Mouse (Mus musculus) adrenal gland, adult 18-20 months (tissue): ENCODE results near the gene Itpkb. TPM values are rescaled to one million over a fixed set of nuclear protein-coding genes. Genes with fewer than 3 reads are reported as not detected.

ENCODE experiments used
- DNase-seq, 2 experiments: peaks; one replicate each; pipeline ENCODE4 v3.0.0; 2021 to 2022; ENCODE audit warnings: low spot score in 2 of 2
- total RNA-seq, 2 experiments: library from RNA; stranded (reverse); gene quantifications; 1 replicate in 1 of 2; 2 replicates in 1 of 2; pipeline ENCODE4 v1.2.3; 2021

Itpkb gene
- total RNA-seq, 2 experiments from 2014 or later = 49.3 to 58.6 TPM

DNA sequence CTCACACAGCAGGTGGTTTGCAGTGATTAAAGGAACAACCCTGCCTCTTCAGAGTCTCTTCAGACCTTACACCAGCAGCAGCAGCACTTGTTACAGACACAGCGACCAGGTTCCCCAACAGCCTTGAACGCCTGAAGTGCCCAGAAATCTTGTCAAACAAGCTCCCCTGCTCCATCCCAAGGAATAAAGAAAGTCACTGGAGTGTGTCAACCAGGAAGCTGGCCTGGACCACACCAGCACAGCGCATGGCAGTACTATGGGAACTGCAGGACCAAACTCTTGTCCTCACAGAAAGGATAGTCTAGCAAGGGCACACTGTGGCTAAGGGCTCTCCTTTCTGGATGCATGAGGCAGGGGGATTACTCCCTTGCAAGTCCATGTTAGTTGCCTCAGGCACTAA is 114.1 kb downstream of the Itpkb start:
- DNase-seq = no peak

DNA sequence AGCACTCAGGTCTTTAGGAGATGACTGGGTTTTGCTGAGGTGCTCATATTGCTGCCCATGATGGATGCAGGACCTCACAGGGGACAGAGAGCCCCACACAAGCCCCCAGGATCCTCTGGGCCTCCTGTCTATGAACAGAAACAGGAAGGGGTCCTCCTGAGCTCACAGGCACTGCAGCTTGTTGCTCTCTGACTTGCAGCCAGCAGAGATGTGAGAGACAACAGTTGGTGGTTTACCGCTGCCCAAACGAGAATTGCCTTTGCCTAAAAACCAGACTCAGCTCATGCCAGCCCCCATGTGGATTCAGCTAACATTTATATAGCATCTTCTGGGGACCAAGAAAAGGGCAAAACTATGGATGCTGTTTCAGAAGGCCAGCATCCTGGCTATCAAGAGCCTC is 119.4 kb downstream of the Itpkb start:
- DNase-seq = no peak

DNA sequence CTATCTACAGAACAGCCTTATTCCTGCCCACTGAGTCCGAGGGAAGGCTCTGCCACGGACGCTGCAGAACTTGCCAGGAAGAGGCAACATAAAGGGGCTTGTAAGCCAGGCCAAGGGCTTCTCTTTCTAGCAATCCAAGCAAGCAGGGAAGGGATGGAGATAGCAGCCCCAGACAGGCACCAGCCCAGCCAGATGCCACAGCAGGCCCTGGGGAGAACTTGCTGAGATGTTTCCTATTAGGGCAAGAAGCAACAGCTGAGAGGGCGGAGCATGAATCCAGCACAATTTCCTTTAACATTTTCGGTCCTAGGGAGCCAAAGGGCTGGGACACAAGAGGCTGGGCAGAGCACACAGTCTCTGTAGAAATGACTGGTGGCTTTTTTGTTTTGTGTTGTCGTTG is 128.0 kb downstream of the Itpkb start:
- no peak for DNase-seq

DNA sequence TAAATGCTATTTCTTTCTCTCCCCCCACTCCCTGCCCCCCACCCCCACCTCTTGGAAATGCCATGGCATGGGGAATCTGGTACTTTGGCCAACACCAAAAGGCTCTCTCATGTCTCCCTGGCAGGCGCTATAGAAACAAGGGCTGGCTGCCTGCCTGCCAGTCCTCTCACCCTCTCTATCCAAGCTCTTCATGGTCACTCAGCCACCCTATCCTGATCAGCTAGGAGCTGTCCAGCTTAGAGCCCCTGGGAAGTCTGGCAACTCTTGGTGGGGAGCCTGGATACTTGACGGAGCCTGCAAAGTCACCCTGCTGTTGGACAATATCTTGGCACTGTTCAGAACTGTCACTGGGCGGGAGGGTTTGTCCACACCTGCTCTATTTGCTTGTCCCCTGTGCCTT is 128.4 kb downstream of the Itpkb start:
- DNase-seq = no peak

DNA sequence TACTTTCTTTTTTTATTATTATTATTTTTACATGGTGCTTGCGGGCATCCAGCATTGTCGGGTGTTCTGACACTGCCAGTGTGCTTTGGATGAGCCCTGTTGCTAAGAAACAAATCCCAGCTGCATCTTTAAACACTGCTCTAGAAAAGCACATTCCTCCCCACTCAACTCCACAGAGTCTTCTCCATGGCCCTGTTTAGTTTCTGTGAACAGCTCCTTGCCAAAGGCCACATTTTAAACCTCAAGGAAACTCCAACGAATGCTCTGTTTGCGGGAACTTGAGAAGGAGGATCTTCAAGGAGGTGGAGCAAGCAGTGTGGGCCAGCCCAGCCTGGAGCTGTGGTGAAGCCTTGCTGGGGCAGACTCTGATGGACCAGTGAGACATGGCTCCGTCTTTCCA is 130.4 kb downstream of the Itpkb start:
- DNase-seq = no peak

DNA sequence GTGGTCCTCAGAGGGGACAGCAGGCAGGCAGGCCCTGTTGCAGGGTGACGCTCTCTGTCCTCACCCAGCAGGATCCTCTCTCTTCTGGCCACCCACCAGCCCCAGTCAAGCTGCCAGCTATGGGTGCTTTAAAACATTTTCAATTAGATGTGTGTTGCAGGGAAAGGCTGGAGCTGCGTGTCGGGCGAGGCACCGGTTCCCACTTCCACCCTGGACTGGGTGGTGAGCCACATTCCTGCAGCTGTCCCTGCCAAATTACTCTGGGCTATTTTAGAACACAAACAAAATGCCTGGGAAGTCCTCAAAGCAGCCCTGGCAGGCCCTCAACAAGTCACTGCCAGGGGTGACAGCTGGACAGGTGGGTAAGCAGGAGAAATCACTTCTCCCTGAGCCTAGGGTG is 132.1 kb downstream of the Itpkb start:
- DNase-seq = no peak

DNA sequence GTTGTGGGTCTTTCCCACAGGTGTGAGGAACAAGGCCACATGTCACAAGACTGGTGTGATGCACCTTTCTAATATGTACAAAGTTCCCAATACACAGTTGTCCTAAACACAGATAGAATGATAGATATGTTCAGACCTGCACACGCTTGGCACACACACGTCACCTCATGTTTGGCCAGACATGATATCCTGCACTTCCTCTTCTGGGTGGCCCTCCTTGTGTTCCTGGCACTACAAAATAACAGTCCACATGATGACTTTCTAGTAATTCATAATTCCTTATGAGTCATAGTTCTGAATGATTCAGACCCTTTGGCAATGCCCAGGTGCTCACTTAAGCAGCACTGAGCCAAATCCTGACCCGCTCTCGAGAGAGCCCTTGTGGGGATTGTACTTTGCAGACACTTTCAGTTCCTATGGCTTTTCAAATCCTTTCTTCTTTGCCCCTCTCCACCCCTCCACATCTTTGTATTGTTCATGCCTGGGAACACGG is 132.7 kb downstream of the Itpkb start:
- DNase-seq = no peak

DNA sequence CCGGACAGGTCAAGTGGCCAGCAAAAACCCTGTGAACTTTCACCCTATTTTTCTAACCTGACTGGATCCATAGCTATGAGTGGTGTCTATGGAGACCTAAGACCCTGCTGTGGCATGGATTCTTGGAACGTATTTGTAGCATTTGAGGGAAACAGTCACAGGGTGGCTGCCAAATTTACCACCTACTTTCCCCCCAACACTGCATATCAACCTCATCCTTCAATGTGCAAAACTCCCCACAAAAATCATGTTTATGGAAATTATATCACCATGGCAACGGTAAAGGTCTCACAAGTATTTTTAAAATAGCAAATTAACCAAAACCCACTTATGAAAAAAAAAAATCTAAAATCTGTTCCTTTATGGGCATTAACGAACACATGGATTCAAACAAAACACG is 134.1 kb downstream of the Itpkb start:
- DNase-seq = no peak

DNA sequence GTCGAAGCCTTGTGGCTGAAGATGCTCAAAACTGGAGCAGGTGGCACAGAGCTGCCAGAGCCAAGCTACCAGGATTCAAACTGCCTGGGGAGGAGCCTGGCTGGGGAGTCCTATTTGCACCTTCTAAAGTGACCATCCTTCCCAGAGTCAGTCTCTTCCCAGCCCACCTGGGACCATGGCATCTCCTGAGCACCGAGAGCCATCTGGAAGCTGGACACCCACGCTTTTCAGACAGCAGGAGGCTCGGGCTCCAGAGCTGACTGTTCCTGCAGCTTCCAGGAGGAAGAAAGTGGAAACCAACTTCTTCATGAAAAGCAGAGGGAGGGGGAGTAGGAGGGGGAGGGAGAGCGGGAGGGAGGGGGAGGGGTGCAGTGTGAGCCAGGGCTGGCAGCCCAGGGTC is 135.3 kb downstream of the Itpkb start:
- no peak for DNase-seq

DNA sequence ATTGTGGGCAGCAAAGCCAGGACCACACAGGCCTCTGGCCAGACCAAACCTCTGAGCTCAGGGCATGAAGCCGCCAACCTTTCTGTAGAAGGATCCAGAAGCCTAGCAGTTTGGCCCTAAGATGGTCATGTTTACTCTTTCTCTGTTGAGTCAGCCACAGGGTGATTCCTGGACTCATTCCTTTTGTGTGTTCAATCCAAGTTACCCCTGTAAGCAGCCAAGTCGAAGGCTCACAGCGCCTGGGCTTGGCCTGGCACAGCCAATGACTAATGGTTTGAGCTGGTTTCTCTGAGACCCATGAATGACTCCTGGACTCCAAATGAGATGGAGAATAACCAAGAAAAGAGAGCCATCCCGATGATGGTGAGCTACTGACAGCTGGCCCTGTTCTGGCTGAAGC is 137.7 kb downstream of the Itpkb start:
- DNase-seq = no peak

DNA sequence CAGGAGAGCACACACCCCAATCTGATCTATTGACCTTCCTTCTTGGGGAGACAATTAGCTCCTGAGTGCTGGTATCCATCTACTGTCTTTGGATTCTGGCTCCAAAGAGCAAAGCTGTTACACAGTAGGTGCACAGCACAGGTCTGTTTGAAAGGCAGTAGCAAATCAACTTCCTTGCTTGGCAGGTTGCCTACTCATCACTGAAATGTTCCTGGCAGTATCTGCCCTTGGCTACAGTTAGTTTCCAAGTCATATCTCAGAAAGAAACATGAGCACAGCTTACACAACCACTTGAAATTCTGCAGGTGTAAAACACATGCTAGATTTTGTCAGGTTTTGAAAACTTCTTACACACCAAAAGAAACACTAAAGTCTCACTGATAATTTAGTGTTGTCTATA is 143.3 kb downstream of the Itpkb start:
- DNase-seq = no peak

Other genes starting within 250 kb of the Itpkb start
- 100 to 1,000 TPM; 319 to 568 TPM for gene Coq8a, start 130.9 kb upstream of the Itpkb start, total RNA-seq
- gene Psen2, start 67.0 kb upstream of the Itpkb start, total RNA-seq = 10 to 100 TPM; 29.0 to 33.0 TPM
- gene Stum, start 153.0 kb downstream of the Itpkb start, total RNA-seq = under 1 TPM; 0.33 to 0.86 TPM
- gene Parp1, start 238.4 kb downstream of the Itpkb start, total RNA-seq = 10 to 100 TPM; 57.9 to 70.2 TPM